Mouse (Mus musculus) spleen, embryonic (tissue): ENCODE results near the gene Mgarp.

Source experiments
- CTCF ChIA-PET: fragments of 350-600 bp; sonication (Branson Sonifier 250); formaldehyde crosslinking; loops from one replicate; lab custom pipeline; 2022; lab: Charles Lee

Mgarp gene

GRCm38 (mm10) chr3:51344182-51344581 lies 52.4 kb downstream of the Mgarp start:
- CTCF ChIA-PET: interaction anchor here (0.6 kb wide), 1 partner anchor 85 kb away, joined by 3 read pairs; no protein-coding TSS in a partner anchor

- CTCF ChIA-PET: no interaction called here
Observed at GRCm38 (mm10) chr3:51343260-51343659, 53.3 kb downstream of the Mgarp start.

- CTCF ChIA-PET: interaction anchor here (0.6 to 1.0 kb wide), 2 partner anchors 13 to 27 kb away, joined by 3 to 4 read pairs; no protein-coding TSS in a partner anchor
Observed at GRCm38 (mm10) chr3:51342152-51342551, 54.4 kb downstream of the Mgarp start.

GRCm38 (mm10) chr3:51341268-51342081 lies 55.1 kb downstream of the Mgarp start:
- CTCF ChIA-PET: interaction anchor here (0.6 kb wide), 1 partner anchor 13 kb away, joined by 4 read pairs; no protein-coding TSS in a partner anchor

- CTCF ChIA-PET: no interaction called here
Observed at GRCm38 (mm10) chr3:51340552-51341267, 55.8 kb downstream of the Mgarp start, which contains the start of gene Elf2. Gene Elf2, minus strand, starts transcription at chr3:51340663.

GRCm38 (mm10) chr3:51339734-51340551 lies 56.6 kb downstream of the Mgarp start:
- CTCF ChIA-PET: no interaction called here

- CTCF ChIA-PET: no interaction called here
Observed at GRCm38 (mm10) chr3:51339378-51339733, 57.2 kb downstream of the Mgarp start.
